Mouse (Mus musculus) neural tube, embryonic 10.5 days (tissue): ENCODE measurements at regions not wholly inside any gene's neighbourhood (a gene's known extent, or its start where the extent isn't known, plus 50 kb on each side); places are given as distances from the start of the nearest gene placed in this dataset.

ENCODE experiments used
- DNase-seq: peaks from one replicate; pipeline ENCODE4 v3.0.0-alpha.2; 2017; ENCODE audit warnings: low spot score; ENCODE audit errors: extremely low spot score

DNA sequence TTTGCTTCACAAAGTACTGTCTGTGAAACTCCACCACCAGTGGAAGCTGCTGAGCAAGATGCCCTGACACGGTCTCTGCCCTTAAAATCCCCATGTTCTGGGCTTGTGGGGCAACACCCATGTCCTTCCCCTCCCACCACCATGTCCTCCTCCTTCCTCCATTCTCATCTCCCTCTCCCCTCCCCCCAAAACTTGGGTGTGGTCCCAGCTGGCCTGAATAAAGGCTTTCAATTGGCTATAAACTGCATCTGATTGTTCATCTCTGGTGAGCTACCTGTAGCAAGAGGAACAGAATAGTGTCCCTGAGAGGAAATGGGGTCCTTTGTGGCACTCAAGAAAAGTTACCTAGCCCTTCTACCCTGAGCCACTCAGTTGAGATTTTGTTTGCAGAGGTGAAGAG, 91.8 kb downstream of the Slc16a9 start:
- DNase-seq = no peak

DNA sequence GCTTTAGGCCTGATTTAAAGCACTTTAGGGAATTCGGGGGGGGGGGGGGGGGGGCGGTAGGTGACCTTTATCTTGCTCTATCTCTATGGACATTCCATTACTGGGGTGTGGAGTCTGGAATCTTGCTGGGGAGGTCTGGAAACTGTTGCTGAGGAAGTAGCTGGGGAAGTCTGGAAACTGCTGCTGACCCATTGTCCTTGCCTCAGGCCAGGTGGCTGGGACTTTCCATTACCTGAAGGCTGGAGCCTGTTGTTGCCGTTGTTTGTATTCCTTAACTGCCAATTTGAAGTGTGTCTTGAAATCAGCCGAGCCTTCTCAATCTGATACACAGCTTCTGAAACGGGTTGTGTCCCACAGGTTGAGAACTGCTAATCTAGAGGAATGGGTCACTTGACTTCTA, 80.9 kb upstream of the Fam13c start:
- DNase-seq = no peak

DNA sequence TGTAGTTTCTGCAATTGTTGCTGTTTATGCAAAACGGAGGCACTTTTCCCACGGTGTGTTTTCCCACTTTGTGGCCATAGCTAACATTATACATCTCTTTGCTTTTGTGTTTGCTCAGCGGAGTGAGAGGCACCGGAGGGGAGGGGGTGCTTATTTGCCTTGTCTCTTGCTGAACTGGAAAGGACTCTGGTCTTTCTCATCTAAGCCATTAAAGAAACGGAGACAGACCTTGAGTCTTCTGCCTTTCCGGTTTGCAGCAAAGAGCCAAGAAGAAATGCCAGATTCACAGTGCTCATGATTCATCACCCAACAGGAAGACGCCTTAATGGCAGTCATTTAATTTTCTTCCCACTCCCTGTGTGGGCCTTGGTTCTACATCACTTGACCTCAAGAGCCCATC, 80.4 kb upstream of the Fam13c start:
- no peak for DNase-seq

- DNase-seq = peak; percentile 26
Observed at GRCm38 (mm10) chr10:70363054-70363453, 77.2 kb upstream of the Fam13c start.

DNA sequence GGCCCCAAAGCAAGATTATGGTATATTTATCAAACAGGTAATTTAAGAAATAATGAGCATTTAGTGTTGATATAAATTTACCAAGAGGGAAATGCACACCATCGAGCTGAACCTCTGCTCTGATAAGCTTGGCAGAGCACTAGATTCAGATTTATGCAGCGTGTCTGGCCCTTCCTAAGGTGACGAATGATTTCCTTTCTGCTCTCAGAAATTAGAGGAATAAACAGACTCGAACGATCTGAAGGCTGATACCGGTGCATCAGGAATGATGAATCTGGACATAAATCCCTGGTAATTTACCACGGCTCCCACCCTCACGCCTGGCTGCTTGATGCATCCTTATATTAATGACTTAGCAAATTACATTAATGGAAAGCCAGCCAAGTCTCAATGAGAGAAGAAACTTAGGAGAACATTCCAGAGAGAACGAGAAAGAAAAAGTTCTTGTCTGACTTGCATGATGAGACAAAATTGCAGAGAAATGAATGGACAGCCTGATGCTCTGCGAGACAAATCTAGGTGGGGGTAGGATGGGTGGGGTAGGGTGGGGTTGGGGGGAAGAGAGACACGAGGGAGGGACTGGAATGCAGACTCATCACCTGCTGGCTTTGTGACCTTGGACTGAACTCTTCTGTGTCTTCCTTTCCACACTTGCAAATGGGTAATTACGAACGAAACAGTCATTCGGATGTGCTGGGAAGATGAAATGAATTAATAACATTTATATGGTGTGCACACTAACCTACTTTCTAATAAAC, 75.9 kb upstream of the Fam13c start:
- DNase-seq = no peak

DNA sequence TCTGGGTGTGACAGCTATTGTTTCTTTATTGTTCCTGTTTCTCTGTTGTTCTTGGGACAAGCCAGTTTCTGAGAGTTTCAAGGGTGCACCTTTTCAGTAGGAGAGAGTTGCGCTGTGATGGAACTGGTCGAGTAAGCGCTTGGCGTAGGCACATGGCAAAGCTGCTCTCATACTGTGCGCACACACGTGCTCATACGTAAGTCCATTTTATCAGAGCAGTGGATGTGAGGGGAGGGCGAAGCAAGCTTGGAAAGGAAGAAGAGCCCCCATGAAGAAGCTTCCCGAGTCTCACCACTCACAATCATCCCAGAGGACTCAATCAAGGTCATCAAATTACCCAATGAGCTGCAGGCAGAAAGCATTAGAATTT, 75.3 kb upstream of the Fam13c start:
- no peak for DNase-seq

DNA sequence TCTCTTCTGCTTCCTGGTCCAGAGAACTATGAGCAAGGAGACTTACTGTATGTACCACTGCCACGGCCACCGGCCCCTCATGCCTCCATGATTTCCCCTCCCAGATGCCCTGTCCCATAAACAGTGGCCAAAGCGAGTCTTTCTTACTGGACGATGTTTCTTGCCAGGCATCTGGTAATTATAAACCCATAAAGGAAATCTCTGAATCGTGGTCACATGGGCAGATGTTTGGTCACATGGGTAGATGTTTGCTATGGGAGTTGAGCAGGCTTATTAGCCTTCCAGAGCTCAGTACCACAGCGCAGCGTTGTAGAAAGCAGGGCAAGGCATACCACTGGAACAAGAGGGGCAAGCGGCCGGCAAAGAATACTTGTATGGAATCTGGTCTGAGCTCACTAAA, 74.8 kb upstream of the Fam13c start:
- DNase-seq = no peak

DNA sequence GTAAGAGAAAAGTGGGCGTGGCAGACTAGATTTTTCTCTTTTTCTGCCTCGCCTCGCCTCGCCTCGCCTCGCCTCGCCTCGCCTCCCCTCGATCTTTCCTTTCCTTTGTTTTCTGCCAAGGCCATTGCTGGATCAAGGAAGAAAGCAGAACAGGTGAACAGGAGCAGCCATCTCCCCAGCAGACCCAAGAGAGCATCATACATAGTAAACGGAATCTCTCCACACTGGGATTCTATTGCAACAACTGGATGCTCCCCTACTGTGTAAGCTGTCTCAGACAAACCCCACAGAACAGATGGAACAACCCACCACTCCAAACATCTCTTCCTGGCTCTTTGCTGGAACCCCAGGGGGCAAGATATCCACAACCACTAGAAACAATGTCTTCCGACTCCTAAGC, 72.4 kb upstream of the Fam13c start:
- DNase-seq = no peak

- peak; percentile 38 for DNase-seq
Observed at GRCm38 (mm10) chr10:70368685-70369084, 71.6 kb upstream of the Fam13c start.

DNA sequence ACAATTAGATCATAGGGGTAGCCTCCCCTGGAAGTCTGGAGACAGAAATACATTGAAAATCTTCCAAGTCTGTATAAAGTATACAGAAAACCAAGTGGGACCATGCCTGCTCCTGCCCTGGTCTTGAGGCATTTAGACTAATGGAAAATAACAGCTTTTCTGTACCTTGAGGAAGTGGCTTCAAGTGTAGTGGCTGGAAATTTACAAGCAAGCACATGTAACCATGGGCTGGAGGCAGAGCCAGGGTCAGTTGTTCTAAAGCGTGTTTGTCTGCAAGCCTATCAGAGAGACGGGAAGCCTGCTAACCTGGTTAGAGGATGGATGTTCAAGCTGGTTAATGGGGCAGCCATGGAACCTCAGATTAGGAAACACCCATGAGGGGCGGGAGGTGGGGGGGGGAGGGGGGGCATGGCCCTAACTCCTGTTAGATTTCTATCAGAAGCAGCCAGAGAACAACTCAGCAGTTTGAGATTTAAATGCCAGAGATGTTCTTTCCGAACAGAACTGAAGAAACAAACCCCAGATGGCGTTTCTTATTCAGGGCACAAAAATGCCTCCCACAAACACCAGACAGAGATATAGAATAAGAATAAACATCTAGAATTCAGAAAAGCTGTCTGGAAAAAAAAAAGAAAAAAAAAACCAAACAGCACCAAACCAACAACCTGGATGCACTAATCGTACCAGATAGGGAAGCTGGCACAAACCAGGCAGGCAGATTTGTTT, 67.7 kb upstream of the Fam13c start:
- no peak for DNase-seq

DNA sequence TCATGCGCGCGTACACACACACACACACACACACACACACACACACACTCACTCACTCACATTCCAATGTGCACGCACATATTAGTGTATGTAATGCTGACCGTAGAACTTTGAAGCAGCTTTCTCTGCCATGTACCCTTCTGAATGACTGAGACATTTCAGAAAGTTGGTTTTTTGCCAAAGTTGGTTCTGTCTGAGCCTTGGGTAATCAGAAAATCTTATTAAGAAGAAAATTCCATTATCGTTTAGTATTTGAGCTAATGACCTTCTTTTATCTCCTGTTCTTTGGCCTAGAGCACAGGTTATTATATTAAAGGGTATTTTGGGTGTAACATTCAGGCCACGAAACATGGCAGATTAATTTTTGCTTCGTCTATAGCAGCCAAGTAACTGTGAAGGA, 67.1 kb upstream of the Fam13c start:
- no peak for DNase-seq

- DNase-seq = no peak
Observed at GRCm38 (mm10) chr10:70373836-70374235, 66.4 kb upstream of the Fam13c start.

DNA sequence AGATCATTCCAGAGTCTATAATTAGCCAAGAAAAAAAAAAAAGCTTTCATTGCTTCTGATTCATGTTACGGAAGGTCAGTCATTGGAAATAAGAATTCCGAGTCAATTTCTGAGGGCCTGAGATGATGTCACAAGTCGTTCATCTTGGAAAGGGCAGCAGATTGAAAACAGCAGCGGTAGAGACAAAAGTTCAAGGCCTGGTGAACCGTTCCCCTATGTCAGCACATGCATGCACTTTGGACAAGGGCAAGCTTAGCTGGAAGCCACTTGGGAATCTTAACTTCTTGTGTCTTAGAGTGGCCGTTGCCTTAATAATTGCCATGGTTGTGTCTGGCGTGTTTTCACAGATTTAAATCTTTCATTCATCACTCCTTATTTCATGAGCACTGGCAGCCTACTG, 65.6 kb upstream of the Fam13c start:
- no peak for DNase-seq

- DNase-seq = peak; percentile 19
Observed at GRCm38 (mm10) chr10:70380041-70380651, 60.1 kb upstream of the Fam13c start.

DNA sequence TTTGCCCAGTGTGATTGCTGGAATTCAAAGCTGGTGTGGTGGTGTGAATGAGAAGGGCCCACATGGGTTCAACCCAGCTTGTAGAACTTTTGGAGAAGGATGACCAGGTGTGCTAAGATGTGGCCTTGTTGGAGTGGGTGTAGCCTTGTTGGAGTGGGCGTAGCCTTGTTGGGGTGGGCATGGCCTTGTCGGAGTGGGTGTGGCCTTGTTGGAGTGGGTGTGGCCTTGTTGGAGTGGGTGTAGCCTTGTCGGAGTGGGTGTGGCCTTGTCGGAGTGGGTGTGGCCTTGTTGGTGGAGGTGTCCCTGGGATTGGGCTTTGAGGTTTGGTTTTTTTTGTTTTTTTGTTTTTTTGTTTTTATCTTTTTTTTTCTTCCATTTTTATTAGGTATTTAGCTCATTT, 55.6 kb upstream of the Fam13c start:
- DNase-seq = no peak

DNA sequence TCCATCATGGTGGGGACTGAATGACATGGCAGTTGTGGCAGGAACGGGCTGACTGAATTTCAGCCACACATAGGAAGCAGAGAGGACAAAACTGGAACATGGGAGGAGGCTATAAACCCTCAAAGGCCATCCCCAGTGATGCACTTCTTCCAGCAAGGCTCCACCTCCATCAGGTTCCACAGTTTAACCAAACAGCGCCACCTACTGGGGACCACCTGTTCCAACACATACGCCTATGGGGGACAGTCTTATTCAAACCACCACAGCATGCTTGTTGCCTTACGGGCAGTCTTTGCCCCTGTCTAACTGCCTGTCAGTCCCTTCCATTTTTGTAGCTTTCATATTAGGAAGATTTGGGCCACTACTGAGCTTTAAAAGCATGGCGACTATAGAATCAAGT, 52.6 kb upstream of the Fam13c start:
- no peak for DNase-seq
